Mouse (Mus musculus): ENCODE results near the gene Ywhab. TPM values are rescaled to one million over a fixed set of nuclear protein-coding genes. Genes with fewer than 3 reads are reported as not detected.

The Ywhab gene
- polyA plus RNA-seq, 1 experiment, result 26.4 TPM

GRCm38 (mm10) chr2:164007547-164007946 lies 12.8 kb downstream of the Ywhab start:
- H3K27ac ChIP-seq (ENCODE audit: insufficient read depth, low read length), result no peak overlapping the region
- H3K4me1 ChIP-seq (ENCODE audit: control insufficient read depth, insufficient read depth, insufficient read length), result peaks cover 6% of the 10 kb centered on the region
- H3K36me3 ChIP-seq (ENCODE audit: control insufficient read depth, insufficient read depth, low read length), result peaks cover 11% of the 10 kb centered on the region
- no peaks in the 10 kb centered on the region for H3K27me3 ChIP-seq (ENCODE audit: control insufficient read depth, insufficient read depth, low read length)
- TF ChIP-seq CTCF (IDR thresholded peaks at IDR 0.05; ENCODE audit: extremely low read depth, insufficient read depth, insufficient read length, insufficient replicate concordance), result no peak
- no peak for TF ChIP-seq POLR2A (IDR thresholded peaks at IDR 0.05; ENCODE audit: low read depth, low read length)
- whole genome bisulfite sequencing, result 84% methylated on average over 8 of the region's 8 CpGs
- H3K4me3 ChIP-seq (ENCODE audit: extremely low read depth, insufficient read depth, insufficient read length), result no peak overlapping the region
- DNase-seq (ENCODE audit: low read depth in 1 of 2, low spot score in 2 of 2), result no peak

- H3K4me1 ChIP-seq (ENCODE audit: control insufficient read depth, insufficient read depth, insufficient read length), result peaks cover 5% of the 10 kb centered on the region
- no peak for DNase-seq (ENCODE audit: low read depth in 1 of 2, low spot score in 2 of 2)
- 72% methylated on average over 2 of the region's 2 CpGs for WGBS
- no peak overlapping the region for H3K4me3 ChIP-seq (ENCODE audit: extremely low read depth, insufficient read depth, insufficient read length)
- peaks cover 15% of the 10 kb centered on the region for H3K36me3 ChIP-seq (ENCODE audit: control insufficient read depth, insufficient read depth, low read length)
- no peak overlapping the region for H3K27ac ChIP-seq (ENCODE audit: insufficient read depth, low read length)
- no peaks in the 10 kb centered on the region for H3K27me3 ChIP-seq (ENCODE audit: control insufficient read depth, insufficient read depth, low read length)
- no peak for TF ChIP-seq POLR2A (IDR thresholded peaks at IDR 0.05; ENCODE audit: low read depth, low read length)
- TF ChIP-seq CTCF (IDR thresholded peaks at IDR 0.05; ENCODE audit: extremely low read depth, insufficient read depth, insufficient read length, insufficient replicate concordance), result no peak
Observed at GRCm38 (mm10) chr2:164007987-164008545, 13.3 kb downstream of the Ywhab start.

GRCm38 (mm10) chr2:164009227-164009626 lies 14.5 kb downstream of the Ywhab start:
- peaks cover 2% of the 10 kb centered on the region for H3K4me1 ChIP-seq (ENCODE audit: control insufficient read depth, insufficient read depth, insufficient read length)
- WGBS, result 71% methylated on average over 6 of the region's 6 CpGs
- DNase-seq (ENCODE audit: low read depth in 1 of 2, low spot score in 2 of 2), result no peak
- H3K27me3 ChIP-seq (ENCODE audit: control insufficient read depth, insufficient read depth, low read length), result no peaks in the 10 kb centered on the region
- no peak overlapping the region for H3K4me3 ChIP-seq (ENCODE audit: extremely low read depth, insufficient read depth, insufficient read length)
- no peak overlapping the region for H3K27ac ChIP-seq (ENCODE audit: insufficient read depth, low read length)
- peaks cover 20% of the 10 kb centered on the region for H3K36me3 ChIP-seq (ENCODE audit: control insufficient read depth, insufficient read depth, low read length)
- no peak for TF ChIP-seq POLR2A (IDR thresholded peaks at IDR 0.05; ENCODE audit: low read depth, low read length)
- no peak for TF ChIP-seq CTCF (IDR thresholded peaks at IDR 0.05; ENCODE audit: extremely low read depth, insufficient read depth, insufficient read length, insufficient replicate concordance)

- no peak for DNase-seq (ENCODE audit: low read depth in 1 of 2, low spot score in 2 of 2)
- Histone ChIP-seq H3K4me1 (ENCODE audit: control insufficient read depth, insufficient read depth, insufficient read length) (peaks cover 2% of the 10 kb centered on the region), H3K4me3 (ENCODE audit: extremely low read depth, insufficient read depth, insufficient read length) (no peak overlapping the region), H3K27ac (ENCODE audit: insufficient read depth, low read length) (no peak overlapping the region), H3K36me3 (ENCODE audit: control insufficient read depth, insufficient read depth, low read length) (peaks cover 27% of the 10 kb centered on the region), H3K27me3 (ENCODE audit: control insufficient read depth, insufficient read depth, low read length) (no peaks in the 10 kb centered on the region)
- TF ChIP-seq CTCF (IDR thresholded peaks at IDR 0.05; ENCODE audit: extremely low read depth, insufficient read depth, insufficient read length, insufficient replicate concordance) (no peak), POLR2A (IDR thresholded peaks at IDR 0.05; ENCODE audit: low read depth, low read length) (no peak)
- WGBS, result 89% methylated on average over 5 of the region's 5 CpGs
Observed at GRCm38 (mm10) chr2:164010496-164010895, 15.7 kb downstream of the Ywhab start.

- Histone ChIP-seq H3K36me3 (ENCODE audit: control insufficient read depth, insufficient read depth, low read length) (peaks cover 29% of the 10 kb centered on the region), H3K4me1 (ENCODE audit: control insufficient read depth, insufficient read depth, insufficient read length) (peaks cover 2% of the 10 kb centered on the region; the same call in 1 of the 2 replicates), H3K27me3 (ENCODE audit: control insufficient read depth, insufficient read depth, low read length) (no peaks in the 10 kb centered on the region), H3K27ac (ENCODE audit: insufficient read depth, low read length) (no peak overlapping the region), H3K4me3 (ENCODE audit: extremely low read depth, insufficient read depth, insufficient read length) (no peak overlapping the region)
- no peak for TF ChIP-seq CTCF (IDR thresholded peaks at IDR 0.05; ENCODE audit: extremely low read depth, insufficient read depth, insufficient read length, insufficient replicate concordance)
- no peak for TF ChIP-seq POLR2A (IDR thresholded peaks at IDR 0.05; ENCODE audit: low read depth, low read length)
- no peak for DNase-seq (ENCODE audit: low read depth in 1 of 2, low spot score in 2 of 2)
- WGBS, result 64% methylated on average over 3 of the region's 3 CpGs
Observed at GRCm38 (mm10) chr2:164010944-164011343, 16.2 kb downstream of the Ywhab start.

- peaks cover 46% of the 10 kb centered on the region for H3K36me3 ChIP-seq (ENCODE audit: control insufficient read depth, insufficient read depth, low read length)
- WGBS, result 92% methylated on average over 16 of the region's 16 CpGs
- no peak for TF ChIP-seq CTCF (IDR thresholded peaks at IDR 0.05; ENCODE audit: extremely low read depth, insufficient read depth, insufficient read length, insufficient replicate concordance)
- no peak for TF ChIP-seq POLR2A (IDR thresholded peaks at IDR 0.05; ENCODE audit: low read depth, low read length)
Observed at GRCm38 (mm10) chr2:164015304-164015703, 20.5 kb downstream of the Ywhab start.

GRCm38 (mm10) chr2:164018910-164019309 lies 24.1 kb downstream of the Ywhab start:
- TF ChIP-seq CTCF (IDR thresholded peaks at IDR 0.05; ENCODE audit: extremely low read depth, insufficient read depth, insufficient read length, insufficient replicate concordance) (no peak), POLR2A (IDR thresholded peaks at IDR 0.05; ENCODE audit: low read depth, low read length) (no peak)

More at GRCm38 (mm10) chr2:164015304-164015703, 20.5 kb downstream of the Ywhab start:
- H3K27me3 ChIP-seq (ENCODE audit: control insufficient read depth, insufficient read depth, low read length), result no peaks in the 10 kb centered on the region
- H3K27ac ChIP-seq (ENCODE audit: insufficient read depth, low read length), result no peak overlapping the region
- H3K4me3 ChIP-seq (ENCODE audit: extremely low read depth, insufficient read depth, insufficient read length), result no peak overlapping the region
- no peaks in the 10 kb centered on the region; the same call in 1 of the 2 replicates for H3K4me1 ChIP-seq (ENCODE audit: control insufficient read depth, insufficient read depth, insufficient read length)
- no peak for DNase-seq (ENCODE audit: low read depth in 1 of 2, low spot score in 2 of 2)

More at GRCm38 (mm10) chr2:164018910-164019309, 24.1 kb downstream of the Ywhab start:
- DNase-seq (ENCODE audit: low read depth in 1 of 2, low spot score in 2 of 2), result no peak
- Histone ChIP-seq H3K4me3 (ENCODE audit: extremely low read depth, insufficient read depth, insufficient read length) (no peak overlapping the region), H3K27me3 (ENCODE audit: control insufficient read depth, insufficient read depth, low read length) (no peaks in the 10 kb centered on the region), H3K27ac (ENCODE audit: insufficient read depth, low read length) (no peak overlapping the region), H3K4me1 (ENCODE audit: control insufficient read depth, insufficient read depth, insufficient read length) (no peaks in the 10 kb centered on the region), H3K36me3 (ENCODE audit: control insufficient read depth, insufficient read depth, low read length) (peaks cover 26% of the 10 kb centered on the region)
- 87% methylated on average over 3 of the region's 3 CpGs for WGBS
